Mouse (Mus musculus): ENCODE data around the gene Fos.

- TF ChIP-seq CTCF (IDR thresholded peaks at IDR 0.05; ENCODE audit: low read depth, low read length) (no peak), GATA1 (IDR thresholded peaks at IDR 0.05; ENCODE audit: borderline replicate concordance, low read length) (no peak), TAL1 (conservative IDR thresholded peaks at IDR 0.05; ENCODE audit: low read depth, low read length) (no peak)
Measured at GRCm38 (mm10) chr12:85478696-85479095, 5.0 kb downstream of the Fos start.
